Mouse (Mus musculus) E14TG2a.4 (cell line): ENCODE data around the gene Gm47289.

ENCODE experiments used
- H3K27me3 ChIP-seq: 2 replicates; pipeline ENCODE4 v1.6.1; 2014; ENCODE audit warnings: low read length, control low read depth; ENCODE audit not compliant: insufficient read depth
- H3K36me3 ChIP-seq: 2 replicates; pipeline ENCODE4 v1.6.1; 2014; ENCODE audit warnings: low read length, control low read depth; ENCODE audit not compliant: insufficient read depth
- H3K4me1 ChIP-seq: replicated peaks from 2 replicates; pipeline ENCODE4 v1.6.1; 2014; ENCODE audit warnings: low read depth, low read length, control low read depth
- H3K4me3 ChIP-seq: replicated peaks from 2 replicates; pipeline ENCODE4 v1.5.1; 2014; ENCODE audit warnings: mild to moderate bottlenecking, low read length
- H3K9me3 ChIP-seq: 2 replicates; pipeline ENCODE4 v1.6.1; 2014; ENCODE audit warnings: low read length, control low read depth
- CTCF ChIP-seq: conservative IDR thresholded peaks from 2 replicates; pipeline ENCODE4 v1.5.1; 2014; ENCODE audit warnings: low read length
- NANOG ChIP-seq: IDR thresholded peaks from 2 replicates; pipeline ENCODE4 v1.6.1; 2014; ENCODE audit warnings: borderline replicate concordance, low read length, mixed read lengths
- POU5F1 ChIP-seq: IDR thresholded peaks from 2 replicates; pipeline ENCODE4 v1.6.1; 2014; ENCODE audit warnings: low read length, borderline replicate concordance

Gm47289 gene

GRCm38 (mm10) chr9:119158861-119159260, at the start of gene Gm47289:
Gm47289 (plus strand) TSS chr9:119159161.
- Histone ChIP-seq H3K4me1 (peaks cover 7% of the 10 kb centered on the region; the same call in 1 of the 2 replicates), H3K27me3 (peaks cover 42% of the 10 kb centered on the region), H3K36me3 (no peaks in the 10 kb centered on the region), H3K9me3 (no peaks in the 10 kb centered on the region), H3K4me3 (no peak within 1 kb of the TSS)
- TF ChIP-seq CTCF (no peak), POU5F1 (no peak), NANOG (no peak)

GRCm38 (mm10) chr9:119109685-119110353, 49.1 kb upstream of the Gm47289 start:
- H3K9me3 ChIP-seq: no peaks in the 10 kb centered on the region
- no peak for TF ChIP-seq NANOG
- TF ChIP-seq POU5F1: no peak
- H3K27me3 ChIP-seq: peaks cover 13% of the 10 kb centered on the region; the same call in 1 of the 2 replicates
- H3K4me3 ChIP-seq: no peak overlapping the region
- H3K4me1 ChIP-seq: peaks cover 47% of the 10 kb centered on the region
- no peaks in the 10 kb centered on the region for H3K36me3 ChIP-seq

GRCm38 (mm10) chr9:119110640-119111039, 48.3 kb upstream of the Gm47289 start:
- peak overlapping the region; percentile 43; the same call in 1 of the 2 replicates for H3K4me3 ChIP-seq
- H3K4me1 ChIP-seq: peaks cover 52% of the 10 kb centered on the region

GRCm38 (mm10) chr9:119114911-119115310, 44.0 kb upstream of the Gm47289 start:
- Histone ChIP-seq H3K4me3 (peak overlapping the region; percentile 32; the same call in 1 of the 2 replicates), H3K36me3 (no peaks in the 10 kb centered on the region), H3K9me3 (no peaks in the 10 kb centered on the region), H3K4me1 (peaks cover 50% of the 10 kb centered on the region), H3K27me3 (peaks cover 18% of the 10 kb centered on the region; the same call in 1 of the 2 replicates)
- TF ChIP-seq NANOG (no peak), CTCF (no peak), POU5F1 (no peak)

More at GRCm38 (mm10) chr9:119110640-119111039, 48.3 kb upstream of the Gm47289 start:
- TF ChIP-seq POU5F1 (no peak), CTCF (no peak), NANOG (no peak)
- peaks cover 18% of the 10 kb centered on the region; the same call in 1 of the 2 replicates for H3K27me3 ChIP-seq
- no peaks in the 10 kb centered on the region for H3K36me3 ChIP-seq
- no peaks in the 10 kb centered on the region for H3K9me3 ChIP-seq

GRCm38 (mm10) chr9:119119409-119120167, 39.4 kb upstream of the Gm47289 start:
- Histone ChIP-seq H3K27me3 (peaks cover 10% of the 10 kb centered on the region), H3K9me3 (no peaks in the 10 kb centered on the region), H3K4me1 (peaks cover 27% of the 10 kb centered on the region), H3K4me3 (no peak overlapping the region), H3K36me3 (no peaks in the 10 kb centered on the region)
- TF ChIP-seq NANOG: no peak
- TF ChIP-seq CTCF: no peak
- TF ChIP-seq POU5F1: no peak

- no peak overlapping the region for H3K4me3 ChIP-seq
These were observed 38.8 kb upstream of the Gm47289 start for GRCm38 (mm10) chr9:119120168-119120560.

GRCm38 (mm10) chr9:119122596-119123369, 36.2 kb upstream of the Gm47289 start:
- Histone ChIP-seq H3K36me3 (no peaks in the 10 kb centered on the region), H3K27me3 (peaks cover 3% of the 10 kb centered on the region), H3K4me1 (peaks cover 20% of the 10 kb centered on the region), H3K4me3 (peak overlapping the region; percentile 37; the same call in 1 of the 2 replicates), H3K9me3 (no peaks in the 10 kb centered on the region)
- TF ChIP-seq NANOG: no peak
- no peak for TF ChIP-seq CTCF
- no peak for TF ChIP-seq POU5F1

More at GRCm38 (mm10) chr9:119120168-119120560, 38.8 kb upstream of the Gm47289 start:
- Histone ChIP-seq H3K36me3 (no peaks in the 10 kb centered on the region), H3K4me1 (peaks cover 21% of the 10 kb centered on the region), H3K27me3 (peaks cover 4% of the 10 kb centered on the region), H3K9me3 (no peaks in the 10 kb centered on the region)
- TF ChIP-seq CTCF (no peak), POU5F1 (no peak), NANOG (no peak)

GRCm38 (mm10) chr9:119128436-119129181, 30.4 kb upstream of the Gm47289 start:
- no peaks in the 10 kb centered on the region for H3K9me3 ChIP-seq
- H3K36me3 ChIP-seq: no peaks in the 10 kb centered on the region
- 0 out of 2 replicates have a peak, but pooled peaks cover 3% of the 10 kb centered on the region for H3K27me3 ChIP-seq
- peaks cover 7% of the 10 kb centered on the region for H3K4me1 ChIP-seq
- TF ChIP-seq CTCF: no peak; the same call in 1 of the 2 replicates
- no peak for TF ChIP-seq NANOG
- no peak overlapping the region for H3K4me3 ChIP-seq
